Mouse (Mus musculus) kidney, adult 11 months (tissue): ENCODE results near the gene Mmp7.

Experiments
- DNase-seq: peaks from one replicate; pipeline ENCODE4 v3.0.0; 2022

Gene Mmp7

DNA sequence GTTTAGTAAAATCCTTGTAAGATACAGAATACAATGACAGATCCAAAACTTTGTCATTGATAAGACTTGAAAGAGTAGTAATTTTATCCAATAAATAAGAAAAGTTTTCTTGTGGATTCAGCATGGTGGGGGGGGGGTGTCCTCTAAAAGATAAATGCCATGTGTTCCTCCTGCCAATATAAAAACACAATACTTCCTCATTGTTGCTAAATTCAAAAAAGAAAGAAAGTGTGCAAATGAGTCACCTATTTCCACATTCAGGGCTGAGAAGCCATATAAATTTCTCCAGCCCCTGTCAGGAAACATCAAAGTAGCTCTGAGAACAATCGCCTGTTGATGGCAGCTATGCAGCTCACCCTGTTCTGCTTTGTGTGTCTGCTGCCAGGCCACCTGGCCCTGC is at the start of gene Mmp7:
Gene Mmp7 (plus strand): TSS at position 301 of the 400 bp plus-strand sequence.
- no peak for DNase-seq

DNA sequence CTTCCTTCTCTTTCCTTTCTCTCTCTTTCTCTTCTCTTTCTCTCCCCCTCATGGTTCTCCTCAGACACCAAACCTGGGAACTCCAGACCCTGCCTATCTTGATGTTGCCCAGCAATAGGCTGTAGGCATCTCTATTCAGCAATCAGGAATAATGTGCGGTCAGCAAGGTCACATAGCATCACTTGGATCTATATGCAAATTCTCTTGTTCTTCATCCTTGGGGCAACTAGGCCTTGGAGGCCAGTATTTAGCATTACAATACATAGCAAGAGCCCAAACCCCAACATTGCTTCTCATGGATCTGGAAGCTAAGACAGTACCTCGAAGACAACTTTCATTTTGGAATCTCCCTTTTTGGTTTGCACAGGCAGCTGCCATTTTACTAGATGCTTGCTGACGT is 44.0 kb upstream of the Mmp7 start:
- no peak for DNase-seq

DNA sequence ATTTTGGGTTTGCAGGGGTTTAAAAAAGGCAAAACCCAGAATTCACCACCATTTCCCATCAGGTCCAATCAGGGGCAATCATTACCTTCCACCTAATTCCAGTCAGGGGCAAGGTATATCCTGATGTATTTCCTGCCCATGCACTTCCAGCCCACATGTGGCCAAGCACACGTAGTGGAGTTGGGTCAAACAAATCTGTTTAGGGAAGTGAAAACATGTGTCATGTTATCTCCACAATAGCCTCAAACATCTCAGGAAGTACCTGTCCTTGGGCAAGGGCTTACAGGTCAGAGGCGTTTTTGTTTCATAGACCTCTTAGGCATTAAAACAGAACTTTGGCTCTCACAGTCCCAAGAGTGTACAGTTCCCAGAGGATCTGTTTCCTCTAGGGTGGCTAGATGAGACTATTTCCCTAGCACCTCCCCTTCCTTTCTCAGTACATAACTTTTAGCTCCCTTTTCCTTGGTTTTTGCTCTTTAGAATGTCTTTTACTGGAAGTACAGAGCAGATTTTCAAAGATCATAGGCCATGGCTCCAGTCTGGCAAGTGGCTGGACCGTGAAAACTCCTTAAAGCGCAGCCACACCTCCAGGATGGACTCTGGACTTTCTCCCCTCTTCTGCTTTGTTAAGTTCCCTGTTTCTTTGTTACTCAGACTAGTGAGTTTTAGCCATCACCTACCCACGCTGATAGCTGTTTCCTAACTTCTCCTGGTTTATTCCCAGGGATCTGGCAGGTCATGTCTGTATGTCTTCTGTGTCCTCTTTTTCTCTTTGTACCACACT is 41.3 kb upstream of the Mmp7 start:
- DNase-seq = peak; percentile 71

DNA sequence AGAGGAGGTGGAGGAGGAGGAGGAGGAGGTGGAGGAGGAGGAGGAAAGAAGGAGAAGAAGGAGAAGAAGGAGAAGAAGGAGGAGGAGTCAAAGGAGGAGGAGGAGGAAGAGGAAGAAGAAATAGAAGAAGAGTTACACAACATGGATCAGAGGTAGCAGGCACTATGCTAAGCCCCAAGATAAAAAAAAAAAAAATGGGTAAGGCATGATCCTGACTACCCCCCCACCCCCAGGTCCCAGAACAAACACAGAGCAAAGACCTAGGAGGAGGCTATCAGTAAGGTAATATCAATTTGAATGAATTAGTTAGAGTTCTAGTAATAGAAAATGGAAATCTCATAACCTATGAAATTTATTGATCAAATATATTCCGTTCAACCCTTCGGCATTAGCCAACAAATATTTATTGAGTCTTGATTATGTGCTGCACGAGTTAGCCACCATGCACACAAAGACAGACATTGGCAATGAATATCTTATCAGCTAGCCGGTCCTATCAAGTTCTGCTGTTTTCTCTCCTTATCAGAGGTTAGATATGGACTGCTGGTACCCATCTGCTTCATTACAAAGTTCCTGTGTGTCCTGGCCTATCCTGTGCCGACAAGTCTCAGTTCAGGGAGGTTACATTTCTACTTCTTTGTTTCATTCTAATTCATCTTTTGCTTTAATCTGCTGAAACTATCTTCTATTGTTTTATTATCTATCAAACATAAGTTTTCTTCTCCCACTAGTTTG is 39.4 kb upstream of the Mmp7 start:
- DNase-seq = no peak

DNA sequence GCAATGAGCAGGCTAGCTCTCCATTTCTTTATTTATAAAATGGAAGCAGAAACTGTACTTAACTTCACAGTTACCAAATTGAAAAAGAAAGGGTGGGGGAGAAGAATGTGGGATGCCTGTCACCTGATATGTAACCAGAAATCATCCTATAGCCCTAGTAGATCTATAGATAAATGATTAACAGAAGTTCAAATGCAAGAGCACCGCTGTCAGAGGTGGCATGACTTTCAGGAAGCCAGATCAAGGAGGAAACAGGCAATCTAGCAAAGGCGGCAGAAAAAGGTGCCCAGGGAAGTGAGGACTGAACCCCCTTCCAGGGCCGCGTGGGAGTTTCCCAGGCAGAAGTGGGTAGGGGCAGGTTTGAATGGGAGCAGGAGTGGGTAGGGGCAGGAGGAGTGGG is 33.9 kb upstream of the Mmp7 start:
- DNase-seq = no peak

DNA sequence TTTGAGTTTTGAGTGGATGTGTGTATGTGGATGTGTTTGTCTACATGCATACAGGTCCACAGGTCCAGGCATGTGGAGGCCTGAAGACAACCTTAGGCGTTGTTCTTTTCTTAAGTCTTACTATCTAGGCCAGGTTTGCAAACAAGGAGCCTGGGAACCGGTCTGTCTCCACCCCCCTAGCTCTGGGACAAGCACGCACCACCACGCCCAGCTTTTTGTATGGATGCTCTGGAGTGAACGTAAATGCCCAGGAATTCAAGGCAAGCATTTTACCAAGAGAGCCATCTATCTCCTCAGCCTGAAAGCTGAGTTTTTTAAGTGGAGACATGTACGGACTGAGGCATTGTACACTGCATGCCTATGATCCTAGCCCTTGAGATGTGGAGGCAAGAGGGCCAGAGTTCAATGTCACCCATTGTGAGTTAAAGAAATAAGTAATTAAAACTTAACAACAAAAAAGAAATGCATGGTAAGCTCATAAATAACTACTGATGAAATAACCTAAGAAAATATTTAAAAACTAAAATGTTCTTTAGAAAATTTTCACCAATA is 32.3 kb upstream of the Mmp7 start:
- DNase-seq = no peak

DNA sequence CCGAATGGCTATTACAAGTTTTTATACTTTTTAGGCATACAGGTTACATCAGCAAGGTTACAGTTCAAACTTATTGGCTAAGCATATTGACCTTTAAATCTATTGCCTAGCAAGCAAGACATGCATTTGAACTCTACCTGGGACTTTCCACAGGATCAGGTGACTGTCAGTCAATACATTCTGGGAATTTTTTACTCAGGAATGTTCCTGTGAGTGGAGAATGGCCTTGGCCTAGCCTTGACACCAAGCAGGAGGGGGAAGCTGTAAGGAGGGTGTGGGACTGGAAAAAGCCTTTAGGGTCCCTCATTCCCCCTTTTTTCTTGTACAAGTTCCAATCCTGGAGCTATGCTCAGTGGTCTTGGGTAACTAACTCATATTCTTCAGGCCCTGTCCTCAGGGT is 30.5 kb upstream of the Mmp7 start:
- DNase-seq = peak; percentile 28

DNA sequence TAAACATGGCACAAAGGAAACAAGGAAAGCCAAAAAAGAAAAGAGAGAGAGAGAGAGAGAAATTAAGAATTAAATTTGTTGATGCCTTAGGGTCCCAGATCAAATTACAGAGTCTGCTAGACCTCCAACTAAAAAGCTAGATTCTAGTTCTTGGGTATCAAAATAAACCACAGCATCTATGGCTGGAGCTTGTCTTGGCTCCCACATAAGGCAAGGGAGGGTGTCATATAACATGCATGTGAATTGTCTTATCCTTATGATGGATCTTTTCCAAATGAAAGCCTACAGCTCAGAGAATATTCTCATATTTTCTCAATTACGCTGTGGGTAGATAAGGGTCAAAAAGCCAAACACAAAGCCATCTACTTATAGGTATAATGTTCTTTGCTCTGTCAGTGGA is 22.2 kb upstream of the Mmp7 start:
- DNase-seq = no peak

DNA sequence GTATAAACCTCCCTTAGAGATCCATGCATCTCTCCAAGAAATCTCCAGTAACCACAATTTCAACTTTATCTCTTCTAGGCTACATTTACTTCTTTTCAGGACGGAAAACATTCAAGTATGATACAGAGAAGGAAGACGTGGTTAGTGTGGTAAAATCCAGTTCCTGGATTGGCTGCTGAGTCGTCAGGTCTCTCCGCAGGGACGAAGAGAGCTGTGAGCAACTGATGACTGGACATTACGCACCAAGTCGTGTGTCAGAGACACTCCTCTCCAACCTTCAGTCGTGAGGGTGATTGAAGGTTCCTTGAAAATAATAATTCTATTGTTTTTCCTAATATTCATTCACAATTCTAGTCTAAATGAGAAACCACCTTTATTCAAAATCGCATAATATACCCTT is 18.9 kb upstream of the Mmp7 start:
- no peak for DNase-seq

DNA sequence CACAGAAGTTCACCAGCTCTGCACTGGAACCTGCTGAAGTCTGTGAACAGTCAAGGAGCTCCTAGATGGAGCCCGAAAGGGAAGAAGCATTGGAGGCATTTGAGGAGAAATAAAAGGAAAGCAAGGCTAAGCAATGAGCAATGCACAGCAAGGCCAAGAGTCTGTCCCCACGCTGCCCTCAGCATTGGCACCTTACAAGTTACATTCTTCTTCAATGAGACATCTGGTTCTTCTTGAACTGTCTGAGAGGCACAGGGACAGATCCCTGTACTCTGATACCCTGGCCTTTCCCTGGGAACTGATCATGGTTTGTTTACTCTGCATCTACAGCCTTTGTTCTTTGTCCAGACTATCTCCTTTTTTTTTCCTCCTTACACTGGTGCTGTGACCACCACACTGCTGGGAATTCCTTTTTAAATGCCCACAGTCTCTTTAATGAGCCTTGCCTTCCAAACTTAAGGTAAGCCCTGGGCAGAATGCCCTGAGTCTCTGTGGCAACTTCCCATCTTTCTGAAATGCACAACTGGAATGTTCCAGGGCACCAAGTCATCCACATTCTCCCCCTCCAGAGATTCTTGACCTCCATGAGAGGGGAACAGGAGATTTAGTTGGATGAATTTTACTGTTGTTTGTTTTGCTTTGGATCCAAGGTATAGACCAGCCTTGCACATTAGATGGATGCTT is 13.6 kb upstream of the Mmp7 start:
- DNase-seq = no peak

DNA sequence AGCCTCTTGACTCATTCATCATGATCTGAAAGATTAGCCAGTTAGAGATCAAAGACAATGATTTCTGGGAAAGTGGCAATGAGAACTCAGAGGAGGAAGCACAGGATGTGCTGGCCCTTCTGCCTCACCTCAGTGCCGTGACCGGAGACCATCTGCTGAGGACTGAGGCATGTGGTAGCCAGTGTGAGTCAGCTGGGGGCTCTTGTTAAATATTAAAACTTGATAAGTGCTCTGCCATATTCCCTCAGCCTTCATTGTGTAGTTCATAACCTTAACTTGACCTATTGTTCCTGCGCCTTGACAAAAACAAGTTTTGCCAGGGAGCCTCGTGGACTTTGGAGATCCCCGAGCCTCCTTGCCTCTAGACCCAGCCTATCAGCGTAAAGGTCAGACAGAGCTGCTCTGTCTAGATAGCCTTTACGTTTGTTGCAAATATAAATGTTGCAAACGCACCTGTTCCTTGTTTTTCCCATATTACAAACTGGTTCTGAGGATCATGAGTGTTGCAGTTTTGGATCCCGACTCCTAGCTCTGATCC is 9.7 kb upstream of the Mmp7 start:
- DNase-seq = peak; percentile 42

DNA sequence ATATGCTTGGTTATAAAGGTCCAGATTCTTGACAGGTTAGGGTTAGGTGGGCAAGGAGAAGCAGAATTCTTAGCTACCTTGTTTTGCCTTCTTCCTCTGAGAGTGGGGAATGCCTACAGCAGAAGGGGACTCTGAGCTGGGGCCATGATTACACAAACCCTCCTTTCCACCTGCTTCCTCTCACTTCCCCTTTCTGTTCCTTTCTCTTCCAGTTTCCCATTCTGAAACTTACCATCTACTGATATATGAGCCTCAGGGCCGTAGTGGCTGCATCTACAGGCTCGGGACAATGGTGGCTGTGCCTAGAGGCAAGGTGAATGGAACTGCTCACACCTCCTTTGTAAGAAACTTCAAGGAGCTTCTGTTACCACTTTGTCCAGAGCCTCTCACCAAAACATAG is 5.9 kb upstream of the Mmp7 start:
- no peak for DNase-seq

DNA sequence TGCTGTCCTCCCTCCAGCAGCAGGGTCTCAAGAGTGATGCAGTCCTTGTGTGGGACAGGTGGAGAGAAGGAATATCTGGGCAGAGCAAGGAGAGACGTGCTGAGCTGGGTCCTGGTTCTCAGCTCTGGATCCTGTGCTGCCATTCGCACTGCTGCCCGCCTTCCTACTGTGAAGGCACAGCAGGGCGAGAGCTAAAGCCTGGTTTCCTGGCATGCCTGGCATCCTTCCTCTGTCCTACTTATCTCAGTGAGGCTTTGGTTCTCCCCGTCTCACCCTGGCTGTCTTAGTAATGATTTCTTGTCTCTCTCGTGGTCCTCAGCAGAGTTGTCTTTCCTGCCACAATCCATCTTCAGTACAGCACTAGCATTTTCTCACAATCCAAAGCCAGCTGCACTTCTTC is 2.1 kb upstream of the Mmp7 start:
- DNase-seq = no peak

DNA sequence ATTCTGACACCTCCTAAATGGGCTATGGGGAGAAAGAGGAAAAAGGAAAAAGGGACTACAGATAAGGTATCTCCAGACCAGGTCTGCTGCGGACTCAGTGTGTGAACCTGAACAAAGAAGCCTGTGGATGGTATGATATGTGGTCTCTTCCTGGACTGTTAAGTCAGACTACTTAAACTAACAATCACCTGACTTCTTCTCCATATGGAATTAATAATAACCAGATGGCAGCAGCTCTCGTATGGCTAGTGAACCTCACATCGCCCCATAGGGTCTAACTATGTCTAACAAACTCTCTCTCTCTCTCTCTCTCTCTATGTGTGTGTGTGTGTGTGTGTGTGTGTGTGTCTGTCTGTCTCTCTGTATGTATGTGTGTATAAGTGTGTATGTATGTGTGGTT is 2.1 kb downstream of the Mmp7 start:
- DNase-seq = no peak

DNA sequence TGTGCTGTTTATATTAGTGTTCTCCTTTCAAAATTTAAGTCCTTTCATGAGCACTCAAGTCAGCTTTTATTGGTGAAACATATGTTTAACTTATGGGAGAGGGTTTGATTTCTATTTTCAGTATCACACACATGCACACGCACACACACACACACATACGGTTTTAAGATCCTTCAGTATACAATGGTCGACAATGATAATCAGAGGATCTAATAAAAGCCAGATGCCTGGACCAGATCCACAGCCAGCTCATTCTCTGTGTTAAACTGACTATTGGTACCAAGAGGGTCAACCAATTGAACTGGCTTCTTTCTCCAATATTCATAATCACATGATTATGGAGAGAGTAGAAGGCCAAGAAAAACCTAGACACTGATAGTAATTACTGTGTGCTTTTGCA is 3.8 kb downstream of the Mmp7 start:
- DNase-seq = no peak

DNA sequence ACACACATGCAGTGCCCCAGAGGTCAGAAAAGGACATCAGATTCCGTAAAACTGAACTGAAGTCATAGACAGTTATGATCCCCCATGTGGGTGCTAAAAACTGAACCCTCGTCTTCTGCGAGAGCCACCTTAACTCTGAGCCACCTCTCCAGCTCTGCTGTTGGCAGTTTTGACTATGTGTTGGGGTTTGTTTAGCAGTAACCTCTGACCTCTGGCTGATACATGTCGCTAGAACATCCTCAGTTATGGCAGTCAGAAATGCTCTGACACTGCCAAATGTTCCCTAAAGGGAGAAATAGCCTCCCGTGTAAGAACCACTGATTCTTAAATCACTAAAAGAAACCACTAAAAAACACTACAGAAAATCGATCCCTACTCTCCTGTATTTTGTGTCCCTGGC is 16.8 kb downstream of the Mmp7 start:
- no peak for DNase-seq

DNA sequence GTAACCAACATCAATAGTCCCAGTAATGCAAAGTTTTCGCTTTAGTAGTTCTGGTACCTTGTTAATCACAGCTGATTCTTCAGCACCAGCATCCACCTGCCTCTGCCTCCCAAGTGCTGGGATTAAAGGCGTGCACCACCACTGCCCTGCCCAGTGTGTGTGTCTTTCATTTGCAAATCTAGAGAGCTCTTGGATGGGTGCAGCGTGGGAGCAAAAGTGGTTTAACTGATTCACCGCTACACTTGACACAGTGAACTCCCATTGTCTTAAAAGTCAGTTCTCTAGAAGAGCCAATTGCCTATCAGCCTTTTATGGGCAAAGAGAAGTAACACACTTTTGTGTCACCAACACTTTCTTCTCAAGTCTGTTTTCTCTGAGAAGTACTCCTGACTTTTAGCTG is 19.3 kb downstream of the Mmp7 start:
- DNase-seq = no peak

DNA sequence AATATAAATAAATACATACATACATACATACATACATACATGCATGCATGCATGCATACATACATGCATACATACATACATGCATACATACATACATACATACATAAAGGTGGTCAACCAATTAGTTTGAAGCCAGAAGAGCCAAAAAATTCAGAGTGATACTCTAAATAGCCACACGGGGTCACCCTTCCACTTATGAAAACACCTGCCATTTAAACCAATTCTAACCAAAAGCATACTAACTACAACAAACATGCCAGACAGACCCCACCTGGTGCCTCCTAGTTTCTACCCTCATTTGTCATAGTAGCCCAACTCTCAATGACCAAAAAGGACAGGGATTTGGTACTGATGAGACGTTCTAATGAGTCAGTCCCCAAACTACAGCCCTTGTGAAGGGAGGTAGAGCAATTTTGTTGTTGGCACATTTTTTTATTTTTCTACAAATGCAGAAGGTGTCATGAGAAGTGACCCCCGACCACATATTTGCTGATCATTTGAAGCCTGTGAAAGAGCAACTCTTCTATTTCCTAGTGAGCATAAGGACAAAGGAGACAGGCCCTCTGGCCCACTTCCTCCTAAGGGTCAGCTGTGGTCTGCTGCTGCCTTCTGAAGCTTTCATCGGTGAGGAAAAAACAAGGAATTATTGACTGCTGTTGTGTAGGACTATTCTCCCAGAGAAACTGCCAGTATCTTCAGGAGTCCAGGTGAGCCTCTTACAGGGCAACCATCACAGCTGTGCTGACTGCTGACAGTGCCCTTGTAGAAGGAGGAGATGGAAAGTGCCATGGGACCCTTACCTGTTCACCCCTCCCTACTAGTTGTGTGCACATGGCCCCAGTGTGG is 22.4 kb downstream of the Mmp7 start:
- DNase-seq = peak; percentile 16

DNA sequence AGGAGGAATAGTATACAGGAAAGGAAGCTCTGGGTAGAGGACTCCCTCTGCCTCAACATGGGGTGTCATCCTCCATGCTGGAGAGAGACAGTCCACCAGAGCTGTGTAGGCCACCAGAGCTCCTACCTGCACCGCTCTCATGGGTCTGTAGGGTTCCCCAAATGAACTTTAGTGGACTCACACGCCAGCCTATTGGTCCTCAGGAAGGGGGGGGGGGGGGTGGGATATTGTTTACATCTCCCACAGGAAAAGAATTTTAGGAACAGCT is 23.0 kb downstream of the Mmp7 start:
- DNase-seq = no peak

DNA sequence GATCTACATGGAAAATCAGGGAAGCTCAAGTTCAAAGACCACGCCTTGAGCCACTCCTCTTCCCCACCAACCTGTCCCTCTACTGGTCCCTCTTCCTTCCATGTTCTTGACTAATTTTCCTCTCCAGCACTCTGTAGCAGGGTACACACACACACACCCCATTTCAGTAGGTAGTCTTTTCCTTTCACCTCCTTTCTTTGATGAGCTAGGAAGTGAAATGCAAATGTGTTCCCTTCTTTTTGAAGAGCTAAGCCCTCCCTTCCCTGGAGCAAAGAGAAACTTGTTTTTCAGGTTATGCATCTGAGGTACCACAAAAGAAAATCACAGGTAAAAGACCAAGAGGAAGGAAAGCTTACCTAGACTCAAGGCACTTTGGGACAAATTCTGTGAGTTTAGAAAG is 29.7 kb downstream of the Mmp7 start:
- DNase-seq = no peak

DNA sequence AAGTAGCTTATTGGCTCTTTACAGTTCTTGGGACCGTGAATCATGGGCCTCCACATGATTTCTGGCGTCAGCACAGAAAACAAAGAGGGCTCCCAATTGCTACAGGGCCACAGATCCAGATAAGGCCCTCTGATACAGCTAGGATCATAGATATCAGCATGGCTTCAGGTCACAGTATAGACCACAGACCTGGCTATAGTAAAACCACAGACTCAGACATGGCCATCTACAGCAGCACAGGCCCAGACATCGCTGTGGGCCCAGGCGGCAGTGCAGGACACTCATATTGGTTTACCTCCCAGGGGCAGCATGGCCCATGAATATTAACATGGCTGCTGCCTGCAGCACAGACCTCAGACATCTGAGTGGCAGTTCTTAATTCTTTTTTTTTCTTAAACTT is 37.1 kb downstream of the Mmp7 start:
- DNase-seq = no peak

DNA sequence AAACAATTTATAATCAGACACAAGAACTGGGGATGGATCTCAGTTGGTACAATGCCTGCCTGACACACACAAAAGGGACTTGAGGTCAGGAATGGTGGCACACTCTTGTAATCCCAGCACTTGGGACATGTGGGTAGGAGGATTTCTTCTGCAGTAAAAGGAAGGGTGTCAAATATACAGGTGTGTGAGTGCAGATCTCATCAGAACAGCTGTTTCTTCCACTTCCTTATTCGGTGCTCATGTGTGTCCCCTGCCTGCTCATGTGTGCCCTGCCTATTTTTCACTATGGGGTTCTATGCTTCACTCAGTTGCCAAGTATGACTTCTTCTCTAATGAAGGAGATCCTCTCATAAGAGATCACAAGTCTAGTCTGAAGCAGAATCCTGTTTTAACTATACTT is 50.8 kb downstream of the Mmp7 start:
- DNase-seq = no peak

DNA sequence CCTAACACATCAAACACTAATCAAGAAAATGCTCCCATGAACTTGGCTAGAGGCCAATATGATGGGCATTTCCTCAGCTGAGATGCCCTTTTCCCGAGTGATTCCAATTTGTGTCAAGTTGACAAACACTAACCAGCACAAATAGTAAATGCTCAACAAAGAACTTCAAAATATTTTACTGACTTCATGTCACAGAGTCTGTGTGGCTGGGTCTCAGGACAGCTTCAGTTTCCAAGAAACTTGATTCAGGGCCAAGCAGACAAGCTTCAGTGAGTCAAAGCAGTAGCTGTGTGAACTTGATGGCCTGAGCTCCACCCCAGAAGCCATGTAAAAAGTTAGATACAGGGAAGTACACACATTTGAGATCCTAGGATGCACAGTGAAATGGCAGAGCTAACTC is 52.3 kb downstream of the Mmp7 start:
- no peak for DNase-seq
